Mouse (Mus musculus) spleen, embryonic (tissue): ENCODE data around the gene Plekha5.

Source experiments
- CTCF ChIA-PET: fragments of 350-600 bp; sonication (Branson Sonifier 250); formaldehyde crosslinking; loops from one replicate; lab custom pipeline; 2022; lab: Charles Lee

Gene Plekha5

GRCm38 (mm10) chr6:140423846-140424200 lies at the start of gene Plekha5:
TSS of gene Plekha5 (plus strand) at chr6:140424054.
- CTCF ChIA-PET: no interaction called here

GRCm38 (mm10) chr6:140375671-140376070 lies 48.2 kb upstream of the Plekha5 start:
- CTCF ChIA-PET: no interaction called here

GRCm38 (mm10) chr6:140380588-140380987 lies 43.3 kb upstream of the Plekha5 start:
- CTCF ChIA-PET: no interaction called here

- CTCF ChIA-PET: no interaction called here
Observed at GRCm38 (mm10) chr6:140381162-140381561, 42.7 kb upstream of the Plekha5 start.

GRCm38 (mm10) chr6:140383580-140384400 lies 40.1 kb upstream of the Plekha5 start:
- CTCF ChIA-PET: no interaction called here

GRCm38 (mm10) chr6:140396687-140397086 lies 27.2 kb upstream of the Plekha5 start:
- CTCF ChIA-PET: no interaction called here

- CTCF ChIA-PET: no interaction called here
Observed at GRCm38 (mm10) chr6:140402766-140403310, 21.0 kb upstream of the Plekha5 start.

GRCm38 (mm10) chr6:140411996-140412395 lies 11.9 kb upstream of the Plekha5 start:
- CTCF ChIA-PET: no interaction called here

GRCm38 (mm10) chr6:140423041-140423845 lies 611 bp upstream of the Plekha5 start:
- CTCF ChIA-PET: no interaction called here

GRCm38 (mm10) chr6:140424201-140424990 lies 542 bp downstream of the Plekha5 start:
- CTCF ChIA-PET: no interaction called here

- CTCF ChIA-PET: no interaction called here
Observed at GRCm38 (mm10) chr6:140424991-140425361, 1.1 kb downstream of the Plekha5 start.

GRCm38 (mm10) chr6:140429236-140429635 lies 5.4 kb downstream of the Plekha5 start:
- CTCF ChIA-PET: no interaction called here

GRCm38 (mm10) chr6:140432363-140432762 lies 8.5 kb downstream of the Plekha5 start:
- CTCF ChIA-PET: no interaction called here

- CTCF ChIA-PET: no interaction called here
Observed at GRCm38 (mm10) chr6:140443374-140443773, 19.5 kb downstream of the Plekha5 start.

GRCm38 (mm10) chr6:140444147-140444546 lies 20.3 kb downstream of the Plekha5 start:
- CTCF ChIA-PET: no interaction called here

GRCm38 (mm10) chr6:140444855-140445465 lies 21.1 kb downstream of the Plekha5 start:
- CTCF ChIA-PET: no interaction called here

- CTCF ChIA-PET: no interaction called here
Observed at GRCm38 (mm10) chr6:140448010-140448739, 24.3 kb downstream of the Plekha5 start.

- CTCF ChIA-PET: no interaction called here
Observed at GRCm38 (mm10) chr6:140450693-140451092, 26.8 kb downstream of the Plekha5 start.

- CTCF ChIA-PET: no interaction called here
Observed at GRCm38 (mm10) chr6:140452736-140453135, 28.9 kb downstream of the Plekha5 start.

GRCm38 (mm10) chr6:140453454-140453853 lies 29.6 kb downstream of the Plekha5 start:
- CTCF ChIA-PET: no interaction called here

GRCm38 (mm10) chr6:140454388-140454787 lies 30.5 kb downstream of the Plekha5 start:
- CTCF ChIA-PET: no interaction called here
